Mouse (Mus musculus) spleen, adult 2 months (tissue): ENCODE data around the gene Gm826.

Experiments used
- CTCF ChIP-seq: fragments of 200-500 bp; IDR thresholded peaks from 2 replicates; pipeline ENCODE4 v1.5.1; 2011; ENCODE audit warnings: mild to moderate bottlenecking, inconsistent platforms; ENCODE audit not compliant: insufficient read depth, insufficient read length, insufficient replicate concordance; ENCODE audit errors: extremely low read depth
- POLR2A ChIP-seq: fragments of 200-500 bp; IDR thresholded peaks from 2 replicates; pipeline ENCODE4 v1.6.1; 2011; ENCODE audit warnings: low read depth, low read length, inconsistent platforms

DNA sequence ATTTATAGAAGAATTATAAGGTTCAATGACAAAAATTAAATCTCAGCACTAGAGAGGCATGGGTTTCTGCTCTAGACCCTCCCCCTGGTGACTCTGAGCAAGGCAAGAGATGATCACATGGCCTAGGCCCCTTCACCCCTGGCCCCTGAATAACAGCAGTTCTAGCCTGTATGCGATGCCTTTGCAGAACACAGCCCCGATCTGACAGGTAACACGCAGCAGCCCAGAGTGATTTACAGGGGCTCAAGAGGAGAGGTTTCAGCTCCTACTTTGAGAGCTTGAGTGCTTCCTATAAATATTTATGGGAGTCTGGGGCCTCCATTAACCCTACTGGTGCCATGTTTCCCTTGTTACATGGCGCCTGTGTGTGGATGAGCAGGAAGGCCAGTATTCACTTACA is 23.5 kb upstream of the Gm826 start:
- no peak for TF ChIP-seq POLR2A
- TF ChIP-seq CTCF, result no peak
